Mouse (Mus musculus) kidney, adult 2 months (tissue): Measurements from ENCODE around the gene Slmap.

ENCODE experiments used
- CTCF ChIP-seq: fragments of 200-500 bp; conservative IDR thresholded peaks from 2 replicates; pipeline ENCODE4 v1.5.1; 2011; ENCODE audit warnings: low read depth, mild to moderate bottlenecking, control low read depth, low read length, moderate library complexity, mixed read lengths; ENCODE audit not compliant: insufficient read depth, insufficient read length
- POLR2A ChIP-seq: fragments of 200-500 bp; IDR thresholded peaks from one replicate; pipeline ENCODE4 v1.6.1; 2011; ENCODE audit warnings: low read depth, low read length, control low read depth

DNA sequence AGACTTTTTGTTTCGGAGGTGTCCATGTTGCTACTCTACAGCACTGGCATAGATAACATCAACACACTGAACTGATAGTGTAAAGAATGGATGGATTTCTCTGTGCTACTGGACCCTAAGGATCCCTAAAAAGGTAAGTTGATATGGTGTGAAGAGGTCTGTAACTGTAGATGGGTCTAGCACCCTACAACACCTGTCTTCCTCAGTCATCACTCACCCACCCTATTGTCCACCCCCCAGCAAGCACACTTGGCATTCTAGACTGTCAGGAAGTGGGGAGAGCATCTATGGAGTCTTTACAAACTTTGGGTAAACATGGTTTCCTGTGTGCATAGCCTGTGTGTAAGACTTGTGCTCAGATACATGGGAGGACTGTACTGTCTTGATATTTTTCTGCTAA, 7.4 kb upstream of the Slmap start:
- TF ChIP-seq POLR2A (no peak), CTCF (no peak)
